Mouse (Mus musculus) ES-CJ7 (cell line): ENCODE measurements around the gene Prdm15.

Experiments
- DNase-seq: peaks from one replicate; pipeline ENCODE4 v3.0.0; 2011; ENCODE audit warnings: low read depth, low spot score

Prdm15 gene

GRCm38 (mm10) chr16:97752316-97752941, 99.2 kb downstream of the Prdm15 start:
- DNase-seq = no peak

DNA sequence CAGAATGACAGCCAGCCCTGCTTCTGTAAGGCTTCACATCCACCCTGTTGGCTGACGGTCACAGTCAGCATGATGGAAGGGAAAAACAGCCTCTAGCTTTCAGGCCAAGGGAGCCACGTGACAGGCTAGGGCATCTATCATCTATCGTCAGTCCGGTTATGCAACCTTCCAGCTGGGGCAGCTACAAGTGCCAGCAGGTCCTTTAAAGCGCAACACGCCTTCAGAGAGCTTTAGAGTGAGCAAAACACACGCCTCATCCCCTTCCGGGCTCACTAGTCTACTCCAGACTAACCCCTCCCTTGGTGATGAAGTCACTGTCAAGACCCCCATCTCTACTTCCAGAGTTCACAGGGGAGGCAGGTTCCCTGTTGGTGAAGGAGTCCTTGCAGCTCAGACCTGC, 99.8 kb downstream of the Prdm15 start:
- no peak for DNase-seq

GRCm38 (mm10) chr16:97748421-97748820, 103.2 kb downstream of the Prdm15 start:
- DNase-seq = no peak
